Mouse (Mus musculus) cortical plate, adult 2 months (tissue): ENCODE data around the gene Npas3.

ENCODE experiments used
- CTCF ChIP-seq: fragments of 200-500 bp; IDR thresholded peaks from 2 replicates; pipeline ENCODE4 v1.5.1; 2011; ENCODE audit warnings: mild to moderate bottlenecking, control low read depth, low read length; ENCODE audit not compliant: insufficient read depth; ENCODE audit errors: extremely low read depth
- POLR2A ChIP-seq: fragments of 200-500 bp; IDR thresholded peaks from 2 replicates; pipeline ENCODE4 v1.6.1; 2011; ENCODE audit warnings: mild to moderate bottlenecking, low read length, control low read depth; ENCODE audit not compliant: insufficient read depth; ENCODE audit errors: extremely low read depth

DNA sequence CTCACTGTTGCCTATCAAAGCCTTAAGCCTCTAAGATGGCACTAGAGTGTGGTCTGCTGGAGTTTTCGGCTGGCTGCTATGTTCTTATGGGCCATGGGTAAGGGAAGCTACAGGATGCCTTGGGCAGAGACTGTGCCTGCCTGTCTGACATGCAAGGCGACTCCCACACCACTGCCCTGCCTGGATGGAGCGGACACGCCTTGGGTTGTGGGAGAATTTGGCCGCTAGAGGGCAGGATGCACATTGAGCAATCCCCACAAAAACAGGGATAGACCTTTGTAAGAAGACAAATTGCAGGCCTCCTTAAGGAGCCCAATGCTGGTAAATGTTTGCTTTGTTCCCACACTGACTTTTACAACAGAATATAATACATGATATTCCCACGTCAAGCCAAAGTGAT, 850.3 kb downstream of the Npas3 start:
- TF ChIP-seq POLR2A (no peak), CTCF (peak; percentile 76)
